Mouse (Mus musculus) kidney, adult 2 months (tissue): ENCODE data around the gene Cpeb3. TPM values are rescaled to one million over a fixed set of nuclear protein-coding genes. Genes with fewer than 3 reads are reported as not detected.

Experiments used
- DNase-seq: peaks from one replicate; pipeline ENCODE4 v3.0.0; 2021
- H3K27ac ChIP-seq: fragments of 200-500 bp; 2 replicates; pipeline ENCODE4 v1.5.1; 2012; ENCODE audit warnings: low read depth, low read length, control low read depth, inconsistent platforms; ENCODE audit not compliant: insufficient read depth
- H3K27me3 ChIP-seq: fragments of 200-500 bp; replicated peaks from 2 replicates; pipeline ENCODE4 v1.6.1; 2012; ENCODE audit warnings: mild to moderate bottlenecking, moderate library complexity, low read length, inconsistent platforms; ENCODE audit not compliant: control insufficient read depth, insufficient read depth
- H3K36me3 ChIP-seq: fragments of 200-500 bp; 2 replicates; pipeline ENCODE4 v1.6.1; 2012; ENCODE audit warnings: mild to moderate bottlenecking, moderate library complexity, low read length, inconsistent platforms; ENCODE audit not compliant: control insufficient read depth, insufficient read depth
- H3K4me1 ChIP-seq: fragments of 200-500 bp; 2 replicates; pipeline ENCODE4 v1.6.1; 2011; ENCODE audit warnings: low read length; ENCODE audit not compliant: control insufficient read depth, insufficient read depth
- H3K4me3 ChIP-seq: fragments of 200-500 bp; 2 replicates; pipeline ENCODE4 v1.5.1; 2011; ENCODE audit warnings: mild to moderate bottlenecking, low read depth, low read length, control low read depth; ENCODE audit not compliant: insufficient read depth
- CTCF ChIP-seq: fragments of 200-500 bp; conservative IDR thresholded peaks from 2 replicates; pipeline ENCODE4 v1.5.1; 2011; ENCODE audit warnings: low read depth, mild to moderate bottlenecking, control low read depth, low read length, moderate library complexity, mixed read lengths; ENCODE audit not compliant: insufficient read depth, insufficient read length
- POLR2A ChIP-seq: fragments of 200-500 bp; IDR thresholded peaks from one replicate; pipeline ENCODE4 v1.6.1; 2011; ENCODE audit warnings: low read depth, low read length, control low read depth
- WGBS: fragments of 180-500 bp; shearing (Covaris S2); methylation state at CpG from one replicate; pipeline ENCODE4 v1.1.7; 2018; 5-methylcytosine and 5-hydroxymethylcytosine counted together
- polyA plus RNA-seq: library from polyadenylated mRNA; depleted of rRNA; stranded (reverse); fragments of >200 nt; gene quantifications from 2 replicates; pipeline ENCODE4 v1.2.3, GENCODE M21; 2012

Gene Cpeb3
- polyA plus RNA-seq, 1 experiment = 14.2 TPM

- Histone ChIP-seq H3K27ac (peak overlapping the region; percentile 99), H3K4me1 (peaks cover 31% of the 10 kb centered on the region; the same call in 1 of the 2 replicates), H3K4me3 (peak overlapping the region; percentile 31; the same call in 1 of the 2 replicates), H3K27me3 (no peaks in the 10 kb centered on the region), H3K36me3 (no peaks in the 10 kb centered on the region; the same call in 1 of the 2 replicates)
- WGBS = 59% methylated on average over 4 of the region's 4 CpGs
- TF ChIP-seq POLR2A = no peak
- no peak for TF ChIP-seq CTCF
- peak; percentile 9 for DNase-seq
Observed at GRCm38 (mm10) chr19:37076646-37077045, 131.8 kb downstream of the Cpeb3 start.

- 24% methylated on average over 2 of the region's 2 CpGs for WGBS
- peak; percentile 19 for DNase-seq
- Histone ChIP-seq H3K4me1 (peaks cover 31% of the 10 kb centered on the region; the same call in 1 of the 2 replicates), H3K27me3 (no peaks in the 10 kb centered on the region), H3K36me3 (no peaks in the 10 kb centered on the region; the same call in 1 of the 2 replicates), H3K27ac (peak overlapping the region; percentile 99), H3K4me3 (no peak overlapping the region)
- no peak for TF ChIP-seq CTCF
- no peak for TF ChIP-seq POLR2A
Observed at GRCm38 (mm10) chr19:37076116-37076515, 132.3 kb downstream of the Cpeb3 start.

GRCm38 (mm10) chr19:37075690-37076089, 132.7 kb downstream of the Cpeb3 start:
- H3K27ac ChIP-seq = peak overlapping the region; percentile 99
- TF ChIP-seq CTCF (no peak), POLR2A (no peak)
- H3K27me3 ChIP-seq = no peaks in the 10 kb centered on the region
- H3K4me3 ChIP-seq = 0 out of 2 replicates have a peak overlapping the region, but pooled peaks have one; percentile 28
- peaks cover 31% of the 10 kb centered on the region; the same call in 1 of the 2 replicates for H3K4me1 ChIP-seq
- peak; percentile 48 for DNase-seq
- 52% methylated on average over 7 of the region's 7 CpGs for WGBS
- no peaks in the 10 kb centered on the region; the same call in 1 of the 2 replicates for H3K36me3 ChIP-seq

- H3K4me1 ChIP-seq = peaks cover 31% of the 10 kb centered on the region; the same call in 1 of the 2 replicates
- DNase-seq = peak; percentile 87
- TF ChIP-seq POLR2A (no peak), CTCF (no peak)
- WGBS = 19% methylated on average over 5 of the region's 5 CpGs
- H3K36me3 ChIP-seq = no peaks in the 10 kb centered on the region; the same call in 1 of the 2 replicates
- H3K27ac ChIP-seq = peak overlapping the region; percentile 99
- H3K4me3 ChIP-seq = no peak overlapping the region
- H3K27me3 ChIP-seq = no peaks in the 10 kb centered on the region
Observed at GRCm38 (mm10) chr19:37074726-37075125, 133.7 kb downstream of the Cpeb3 start.

- no peaks in the 10 kb centered on the region; the same call in 1 of the 2 replicates for H3K36me3 ChIP-seq
- no peak overlapping the region for H3K4me3 ChIP-seq
- H3K27ac ChIP-seq = peak overlapping the region; percentile 99
- H3K4me1 ChIP-seq = peaks cover 31% of the 10 kb centered on the region; the same call in 1 of the 2 replicates
- WGBS = 38% methylated on average over 3 of the region's 3 CpGs
- TF ChIP-seq CTCF (no peak), POLR2A (no peak)
- no peaks in the 10 kb centered on the region for H3K27me3 ChIP-seq
- peak; percentile 80 for DNase-seq
Observed at GRCm38 (mm10) chr19:37074276-37074675, 134.1 kb downstream of the Cpeb3 start.

- no peaks in the 10 kb centered on the region; the same call in 1 of the 2 replicates for H3K36me3 ChIP-seq
- no peaks in the 10 kb centered on the region for H3K27me3 ChIP-seq
- WGBS = 68% methylated on average over 5 of the region's 5 CpGs
- peak overlapping the region; percentile 99 for H3K27ac ChIP-seq
- no peak overlapping the region for H3K4me3 ChIP-seq
- peaks cover 22% of the 10 kb centered on the region; the same call in 1 of the 2 replicates for H3K4me1 ChIP-seq
- no peak for TF ChIP-seq POLR2A
- TF ChIP-seq CTCF = no peak
- no peak for DNase-seq
Observed at GRCm38 (mm10) chr19:37072871-37073629, 135.4 kb downstream of the Cpeb3 start.

GRCm38 (mm10) chr19:37069243-37069642, 139.2 kb downstream of the Cpeb3 start:
- Histone ChIP-seq H3K4me3 (no peak overlapping the region), H3K27ac (no peak overlapping the region), H3K27me3 (no peaks in the 10 kb centered on the region), H3K4me1 (peaks cover 10% of the 10 kb centered on the region; the same call in 1 of the 2 replicates), H3K36me3 (no peaks in the 10 kb centered on the region; the same call in none of the 2 replicates)
- WGBS = 80% methylated on average over 4 of the region's 4 CpGs
- TF ChIP-seq POLR2A (no peak), CTCF (no peak)
- no peak for DNase-seq
